Mouse (Mus musculus): Measurements from ENCODE around the gene Cd302.
A peak's percentile ranks its signal among the peaks of the same experiment; 100 is the strongest.

- no peak for TF ChIP-seq NRF1 (IDR thresholded peaks at IDR 0.05; ENCODE audit: low read depth, low read length)
- no peak for TF ChIP-seq MAX (IDR thresholded peaks at IDR 0.05; ENCODE audit: low read length)
- no peak for TF ChIP-seq E2F4 (IDR thresholded peaks at IDR 0.05; ENCODE audit: insufficient replicate concordance, low read depth, low read length)
- no peak for TF ChIP-seq UBTF (IDR thresholded peaks at IDR 0.05; ENCODE audit: low read depth, low read length)
- TF ChIP-seq POLR2A (IDR thresholded peaks at IDR 0.05; ENCODE audit: low read depth, low read length), result no peak
- no peak for TF ChIP-seq CTCF (conservative IDR thresholded peaks at IDR 0.05 in 1 of 2, IDR thresholded peaks at IDR 0.05 in 1 of 2; ENCODE audit: low read depth in 2 of 2, low read length in 2 of 2)
- peak; percentile 94 for TF ChIP-seq EP300 (IDR thresholded peaks at IDR 0.05; ENCODE audit: low read length)
- TF ChIP-seq GABPA (IDR thresholded peaks at IDR 0.05; ENCODE audit: insufficient replicate concordance, low read depth, low read length), result no peak
- no peak for TF ChIP-seq CHD2 (IDR thresholded peaks at IDR 0.05; ENCODE audit: low read length)
- TF ChIP-seq CHD1 (IDR thresholded peaks at IDR 0.05; ENCODE audit: low read depth, low read length), result no peak
- TF ChIP-seq SMC3 (IDR thresholded peaks at IDR 0.05; ENCODE audit: low read depth, low read length), result no peak
- TF ChIP-seq MXI1 (IDR thresholded peaks at IDR 0.05; ENCODE audit: low read depth, low read length), result no peak
- TF ChIP-seq ZMIZ1 (IDR thresholded peaks at IDR 0.05; ENCODE audit: low read depth, low read length), result no peak
- no peak for TF ChIP-seq ELF1 (IDR thresholded peaks at IDR 0.05; ENCODE audit: low read depth, low read length)
These were observed 4.3 kb upstream of the Cd302 start for GRCm38 (mm10) chr2:60288606-60289005.

All from CH12.LX (cell line).